Mouse (Mus musculus): Measurements from ENCODE around the gene Pax5.

The Pax5 gene

DNA sequence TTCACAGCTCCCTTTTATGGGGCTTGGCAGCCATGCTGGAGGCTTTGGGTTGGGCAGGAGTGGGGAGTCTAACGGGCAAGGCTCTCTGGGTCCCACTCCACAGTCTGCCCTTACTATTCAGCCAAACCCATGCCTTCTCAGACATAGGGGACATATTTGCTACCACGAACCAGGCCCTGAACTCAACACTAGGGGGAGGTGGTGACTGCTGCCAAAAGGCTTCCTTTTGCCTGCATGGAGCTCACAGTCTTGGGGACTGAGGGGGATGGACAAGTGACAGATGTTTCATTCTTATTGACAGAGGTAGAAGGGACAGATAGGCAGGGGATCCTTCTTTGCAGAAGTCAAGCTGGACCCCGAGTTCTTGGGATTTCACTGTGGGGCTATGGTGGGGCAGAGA is 42.1 kb downstream of the Pax5 start:
- no peak for DNase-seq (ENCODE audit: low read depth in 1 of 2, low spot score in 2 of 2)

DNA sequence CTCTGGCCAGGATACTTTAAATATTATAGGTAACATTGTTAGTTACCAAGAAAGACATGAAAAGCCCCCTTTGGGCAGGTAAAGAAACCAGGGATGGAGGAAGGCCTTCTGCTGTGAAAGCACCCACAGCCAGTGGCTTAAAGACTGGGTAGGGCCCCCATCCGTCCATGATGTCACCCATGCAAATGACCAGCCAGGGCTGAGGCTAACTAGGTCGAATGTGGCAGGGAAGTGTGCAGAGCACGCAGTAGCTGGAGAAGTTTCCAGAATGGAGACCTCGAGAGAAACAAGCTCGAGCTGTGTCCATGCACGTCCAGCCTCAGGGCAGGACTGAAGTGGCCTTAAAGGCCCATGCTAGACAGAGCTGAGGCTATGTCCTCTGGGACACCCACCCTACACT is 42.9 kb downstream of the Pax5 start:
- no peak for DNase-seq (ENCODE audit: low read depth in 1 of 2, low spot score in 2 of 2)

DNA sequence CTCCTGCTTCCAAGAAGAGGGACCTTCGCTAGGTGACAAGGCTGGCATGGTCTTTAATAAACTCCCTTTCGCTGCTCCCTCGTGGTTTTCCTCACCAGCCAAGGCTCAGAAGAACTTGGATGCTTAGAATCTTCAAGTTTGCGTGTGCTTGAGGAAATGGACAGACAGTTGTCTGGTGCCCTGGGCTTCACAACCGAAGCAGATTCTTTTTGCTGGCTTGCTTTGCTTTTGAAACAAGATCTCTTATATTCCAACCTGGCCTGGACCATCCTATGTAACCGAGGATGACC is 45.6 kb downstream of the Pax5 start:
- DNase-seq (ENCODE audit: low read depth in 1 of 2, low spot score in 2 of 2): no peak

GRCm38 (mm10) chr4:44664004-44664766 is 46.1 kb downstream of the Pax5 start:
- no peak for DNase-seq (ENCODE audit: low read depth in 1 of 2, low spot score in 2 of 2)

GRCm38 (mm10) chr4:44663489-44663888 is 46.8 kb downstream of the Pax5 start:
- DNase-seq (ENCODE audit: low read depth in 1 of 2, low spot score in 2 of 2): no peak

DNA sequence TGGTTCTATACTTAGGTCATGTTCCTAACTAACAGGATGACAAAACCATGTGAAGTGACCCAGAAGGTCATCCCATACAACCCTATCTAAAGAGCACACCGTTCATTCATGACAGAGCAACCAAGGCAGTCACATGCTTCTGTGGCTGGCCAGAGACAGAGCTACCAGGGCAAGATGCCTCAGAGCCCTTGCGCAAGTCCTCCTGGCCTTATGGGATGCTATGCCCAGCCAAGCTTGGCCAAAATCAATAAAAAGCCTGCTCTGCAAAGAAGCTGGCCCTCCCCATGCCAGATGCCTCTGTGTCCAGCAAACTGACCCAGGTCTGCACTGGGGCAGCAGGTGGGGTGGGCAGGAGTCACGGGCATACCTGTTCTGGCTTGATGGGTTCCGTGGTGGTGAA is 65.1 kb downstream of the Pax5 start:
- no peak for DNase-seq (ENCODE audit: low read depth in 1 of 2, low spot score in 2 of 2)

GRCm38 (mm10) chr4:44641831-44642587 is 68.3 kb downstream of the Pax5 start:
- DNase-seq (ENCODE audit: low read depth in 1 of 2, low spot score in 2 of 2): no peak

DNA sequence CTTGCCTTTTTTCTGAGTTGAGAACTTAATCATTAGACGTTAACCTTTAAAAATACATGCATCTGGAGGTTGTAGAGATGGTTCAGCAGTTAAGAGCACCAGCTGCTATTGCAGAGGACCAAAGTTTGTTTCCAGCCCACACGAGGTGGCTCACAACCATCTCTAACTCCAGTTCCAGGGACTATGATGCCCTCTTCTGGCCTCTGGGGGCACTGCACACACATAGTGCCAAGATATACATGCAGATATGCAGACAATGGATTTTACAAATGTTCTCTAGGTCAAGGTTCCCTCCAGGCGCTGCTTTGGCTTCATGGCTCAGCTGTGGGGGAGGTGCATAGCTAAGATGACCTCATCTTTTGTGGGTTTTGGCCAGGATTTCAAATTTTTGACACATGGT is 74.7 kb downstream of the Pax5 start:
- DNase-seq (ENCODE audit: low read depth in 1 of 2, low spot score in 2 of 2): no peak

GRCm38 (mm10) chr4:44633694-44634524 is 76.4 kb downstream of the Pax5 start:
- no peak for DNase-seq (ENCODE audit: low read depth in 1 of 2, low spot score in 2 of 2)

- DNase-seq (ENCODE audit: low read depth in 1 of 2, low spot score in 2 of 2): no peak
Observed at GRCm38 (mm10) chr4:44630059-44630458, 80.2 kb downstream of the Pax5 start.

DNA sequence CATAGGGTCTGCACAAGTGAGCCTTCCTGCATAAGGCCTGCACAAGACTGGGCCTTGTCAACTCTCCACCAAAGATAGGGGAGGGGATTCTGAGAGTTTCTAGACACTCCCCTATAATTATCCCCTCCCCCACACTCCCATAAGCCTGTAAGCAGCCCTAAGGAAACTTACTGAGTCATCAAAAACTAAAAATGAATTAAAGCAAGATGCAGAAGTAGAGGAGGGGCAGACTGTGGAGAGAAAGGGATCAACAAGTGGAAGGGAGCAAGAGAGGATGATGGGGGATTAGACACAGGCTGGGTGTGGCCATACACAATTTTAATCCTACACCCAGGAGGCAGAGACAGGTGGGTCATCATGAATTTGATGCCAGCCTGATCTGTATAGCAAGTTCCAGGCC is 82.4 kb downstream of the Pax5 start:
- no peak for DNase-seq (ENCODE audit: low read depth in 1 of 2, low spot score in 2 of 2)

- no peak for DNase-seq (ENCODE audit: low read depth in 1 of 2, low spot score in 2 of 2)
Observed at GRCm38 (mm10) chr4:44625108-44625424, 85.2 kb downstream of the Pax5 start.

- DNase-seq (ENCODE audit: low read depth in 1 of 2, low spot score in 2 of 2): no peak
Observed at GRCm38 (mm10) chr4:44624232-44625107, 85.8 kb downstream of the Pax5 start.

DNA sequence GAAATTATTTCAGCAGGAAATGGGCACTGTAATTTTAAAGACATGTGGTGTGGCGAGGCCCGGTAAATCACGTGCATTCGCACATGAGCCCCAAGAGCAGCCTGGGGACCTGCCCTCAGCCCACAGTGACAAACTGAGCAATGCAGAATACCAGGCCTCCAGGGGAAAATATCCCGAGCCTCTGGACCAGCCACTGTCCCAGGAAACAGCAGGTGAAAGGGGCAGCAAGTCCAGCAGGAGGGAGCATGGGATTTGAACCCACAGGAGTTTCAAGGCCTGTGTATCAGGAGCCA is 86.9 kb downstream of the Pax5 start:
- DNase-seq (ENCODE audit: low read depth in 1 of 2, low spot score in 2 of 2): no peak

DNA sequence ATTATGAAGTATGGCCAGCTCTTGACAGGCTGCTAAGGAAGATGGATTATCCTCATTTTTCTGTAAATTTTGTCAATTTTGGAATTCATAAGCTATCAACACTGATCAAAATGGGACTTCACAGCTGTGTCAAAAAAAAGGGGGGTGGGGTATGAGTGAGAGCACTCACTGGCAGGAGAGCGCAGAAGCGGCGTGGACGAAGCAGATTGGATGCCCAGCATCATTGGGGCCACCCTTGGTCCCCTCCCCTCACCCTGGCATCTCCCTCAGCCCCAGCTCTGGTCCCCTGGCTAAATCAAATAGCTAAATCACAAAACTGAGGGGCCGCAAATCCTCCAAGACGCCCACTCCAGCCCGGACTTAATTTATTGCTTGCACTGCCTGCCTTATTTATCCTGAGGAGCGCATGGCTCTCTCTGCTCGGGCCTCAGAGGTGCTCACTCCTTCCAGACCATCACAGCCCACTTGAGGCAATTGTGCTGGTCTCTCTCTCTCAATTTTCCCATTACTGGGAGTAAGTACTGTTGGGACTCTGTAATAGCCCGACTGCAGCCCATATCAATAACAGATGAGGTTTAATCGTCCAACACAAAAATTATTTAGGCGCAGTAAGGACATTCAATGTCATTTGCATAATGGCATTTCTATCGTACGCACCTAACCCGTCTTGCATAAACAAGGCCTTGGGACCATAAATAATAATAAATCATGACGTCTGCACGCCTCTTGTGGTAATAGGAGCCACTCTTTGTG is 87.4 kb downstream of the Pax5 start:
- no peak for DNase-seq (ENCODE audit: low read depth in 1 of 2, low spot score in 2 of 2)

- DNase-seq (ENCODE audit: low read depth in 1 of 2, low spot score in 2 of 2): no peak
Observed at GRCm38 (mm10) chr4:44620241-44620640, 90.0 kb downstream of the Pax5 start.

DNA sequence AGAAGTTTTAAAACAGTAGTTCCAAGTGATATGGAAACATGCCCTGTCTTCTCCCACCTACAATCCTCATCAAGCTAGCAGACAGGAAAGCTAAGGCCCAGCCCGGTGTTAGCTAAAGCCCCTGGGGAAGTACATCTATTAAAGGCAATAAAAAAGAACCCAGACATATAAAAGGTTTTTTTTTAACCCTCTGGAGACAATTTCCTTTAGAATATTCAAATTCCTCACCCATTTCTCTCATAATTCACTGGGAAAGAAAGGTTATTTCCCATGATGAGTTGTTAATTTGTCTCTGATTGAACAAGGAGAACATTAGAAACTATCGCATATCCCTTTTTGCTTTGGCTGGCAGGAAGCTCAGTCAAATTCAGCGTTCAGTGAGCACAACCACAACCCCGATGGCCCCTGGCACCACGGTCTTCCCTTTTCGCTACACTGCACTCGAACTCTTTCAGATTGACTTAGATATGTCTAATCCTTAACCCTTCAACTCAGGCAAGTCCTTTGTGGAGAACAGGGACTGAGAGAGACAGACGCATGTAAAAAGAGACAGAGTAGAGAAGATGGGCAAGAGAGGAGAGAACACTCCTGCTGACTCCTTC is 96.1 kb downstream of the Pax5 start:
- DNase-seq (ENCODE audit: low read depth in 1 of 2, low spot score in 2 of 2): no peak

- DNase-seq (ENCODE audit: low read depth in 1 of 2, low spot score in 2 of 2): no peak
Observed at GRCm38 (mm10) chr4:44612392-44612791, 97.9 kb downstream of the Pax5 start.

- DNase-seq (ENCODE audit: low read depth in 1 of 2, low spot score in 2 of 2): no peak
Observed at GRCm38 (mm10) chr4:44605453-44605852, 104.8 kb downstream of the Pax5 start.

DNA sequence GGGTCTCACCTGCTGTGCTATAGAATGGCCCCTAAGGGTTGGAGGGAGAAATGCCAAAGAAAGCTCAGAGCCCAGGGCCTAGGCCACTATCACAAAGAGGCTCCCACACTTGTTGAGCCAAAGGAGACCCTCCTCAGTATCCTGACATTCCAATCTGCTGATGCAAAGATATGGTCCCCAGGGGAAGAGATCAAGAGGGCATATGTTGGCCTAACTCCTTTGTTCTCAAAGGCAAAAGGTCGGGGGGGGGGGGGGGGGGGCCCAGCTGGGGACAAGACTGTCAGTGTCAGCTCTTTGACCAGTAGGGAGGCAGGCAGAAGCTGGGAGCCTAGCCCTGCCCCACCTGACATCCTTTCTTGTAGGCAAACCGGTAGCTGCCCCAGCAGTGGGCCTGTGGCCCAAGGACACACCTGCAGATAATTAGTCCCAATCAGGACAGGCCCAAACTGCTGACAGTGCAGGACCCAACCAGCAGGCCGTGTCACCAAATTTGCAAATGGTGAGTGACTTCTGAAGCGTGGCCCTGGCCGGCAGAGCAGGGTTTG is 108.0 kb downstream of the Pax5 start:
- no peak for DNase-seq (ENCODE audit: low read depth in 1 of 2, low spot score in 2 of 2)

All from monocyte, adult 2 months (primary cell).